Mouse (Mus musculus) liver, embryonic 13.5 days (tissue): ENCODE results near the gene Mrgprh. TPM values are rescaled to one million over a fixed set of nuclear protein-coding genes. Genes with fewer than 3 reads are reported as not detected.
A peak's percentile ranks its signal among the peaks of the same experiment; 100 is the strongest.

Experiments
- ATAC-seq: fragments of 200-750 bp; cut with Nextera tagmentation; 2 replicates; pipeline ENCODE4 v1.8.0; 2017; ENCODE audit warnings: low read depth, mild to moderate bottlenecking, moderate number of reproducible peaks, moderate library complexity
- DNase-seq: peaks from one replicate; pipeline ENCODE4 v3.0.0; 2022
- H3K27ac ChIP-seq: fragments of 300-500 bp; sonication (generic); 2 replicates; pipeline ENCODE4 v1.5.1; 2015; ENCODE audit warnings: moderate library complexity, mild to moderate bottlenecking, inconsistent platforms
- H3K27me3 ChIP-seq: fragments of 300-500 bp; sonication (generic); 2 replicates; pipeline ENCODE4 v1.6.1; 2015; ENCODE audit warnings: mild to moderate bottlenecking, inconsistent platforms
- H3K36me3 ChIP-seq: fragments of 300-500 bp; sonication (generic); 2 replicates; pipeline ENCODE4 v1.6.1; 2015; ENCODE audit warnings: mild to moderate bottlenecking, inconsistent platforms
- H3K4me1 ChIP-seq: fragments of 300-500 bp; sonication (generic); replicated peaks from 2 replicates; pipeline ENCODE4 v1.6.1; 2015; ENCODE audit warnings: inconsistent platforms
- H3K4me2 ChIP-seq: fragments of 300-500 bp; sonication (generic); 2 replicates; pipeline ENCODE4 v1.6.1; 2015; ENCODE audit warnings: inconsistent platforms, mild to moderate bottlenecking, moderate library complexity
- H3K4me3 ChIP-seq: fragments of 300-500 bp; sonication (generic); replicated peaks from 2 replicates; pipeline ENCODE4 v1.5.1; 2015; ENCODE audit warnings: mild to moderate bottlenecking, inconsistent platforms
- H3K9ac ChIP-seq: fragments of 300-500 bp; sonication (generic); 2 replicates; pipeline ENCODE4 v1.6.1; 2015; ENCODE audit warnings: mild to moderate bottlenecking, inconsistent platforms
- H3K9me3 ChIP-seq: fragments of 300-500 bp; sonication (generic); replicated peaks from 2 replicates; pipeline ENCODE4 v1.6.1; 2016; ENCODE audit warnings: inconsistent platforms
- WGBS: fragments of 180-500 bp; shearing (Covaris S2); methylation state at CpG from one replicate; pipeline ENCODE4 v1.1.7; 2015; ENCODE audit not compliant: insufficient replicate concordance; 5-methylcytosine and 5-hydroxymethylcytosine counted together
- polyA plus RNA-seq: library from polyadenylated mRNA; unstranded; fragments of >200 nt; fragmentation: Nextera tagmentation; extraction: Ambion mirVana; gene quantifications from 2 replicates; pipeline ENCODE4 v1.2.1, GENCODE M21; 2015

Gene Mrgprh
- polyA plus RNA-seq, 1 experiment from 2014 or later: not detected

GRCm38 (mm10) chr17:12903372-12904333 is 27.8 kb downstream of the Mrgprh start:
- Histone ChIP-seq H3K4me2 (no peak overlapping the region), H3K4me1 (no peaks in the 10 kb centered on the region), H3K36me3 (peaks cover 63% of the 10 kb centered on the region), H3K27ac (no peak overlapping the region), H3K27me3 (no peaks in the 10 kb centered on the region), H3K9ac (no peak overlapping the region), H3K9me3 (no peaks in the 10 kb centered on the region), H3K4me3 (no peak overlapping the region)
- 71% methylated on average over 11 of the region's 12 CpGs for WGBS
- DNase-seq (no peak), ATAC-seq (no peak)

GRCm38 (mm10) chr17:12904349-12904748 is 28.5 kb downstream of the Mrgprh start:
- Histone ChIP-seq H3K4me2 (no peak overlapping the region), H3K27me3 (no peaks in the 10 kb centered on the region), H3K27ac (no peak overlapping the region), H3K36me3 (peaks cover 59% of the 10 kb centered on the region), H3K9me3 (no peaks in the 10 kb centered on the region), H3K9ac (no peak overlapping the region), H3K4me1 (no peaks in the 10 kb centered on the region), H3K4me3 (no peak overlapping the region)
- DNase-seq (no peak), ATAC-seq (no peak)
- 84% methylated on average over 1 of the region's 1 CpGs for WGBS

GRCm38 (mm10) chr17:12905810-12906209 is 30.0 kb downstream of the Mrgprh start:
- H3K36me3 ChIP-seq: peaks cover 53% of the 10 kb centered on the region
- no peak for ATAC-seq
- 76% methylated on average over 4 of the region's 4 CpGs for WGBS

GRCm38 (mm10) chr17:12906436-12906835 is 30.6 kb downstream of the Mrgprh start:
- 77% methylated on average over 9 of the region's 9 CpGs for WGBS
- no peak for ATAC-seq
- no peak for DNase-seq

More at GRCm38 (mm10) chr17:12905810-12906209, 30.0 kb downstream of the Mrgprh start:
- Histone ChIP-seq H3K4me1 (no peaks in the 10 kb centered on the region), H3K9me3 (no peaks in the 10 kb centered on the region), H3K9ac (no peak overlapping the region), H3K4me2 (no peak overlapping the region), H3K27me3 (no peaks in the 10 kb centered on the region), H3K4me3 (no peak overlapping the region), H3K27ac (no peak overlapping the region)
- DNase-seq: no peak

GRCm38 (mm10) chr17:12909361-12910280 is 33.8 kb downstream of the Mrgprh start, which contains the start of gene Pnldc1:
Gene Pnldc1, minus strand, starts transcription at chr17:12910230.
- peaks cover 62% of the 10 kb centered on the region for H3K36me3 ChIP-seq
- WGBS: 81% methylated on average over 35 of the region's 35 CpGs

More at GRCm38 (mm10) chr17:12906436-12906835, 30.6 kb downstream of the Mrgprh start:
- Histone ChIP-seq H3K9ac (no peak overlapping the region), H3K4me2 (no peak overlapping the region), H3K4me3 (no peak overlapping the region), H3K27me3 (no peaks in the 10 kb centered on the region), H3K27ac (no peak overlapping the region), H3K36me3 (peaks cover 54% of the 10 kb centered on the region), H3K9me3 (no peaks in the 10 kb centered on the region), H3K4me1 (no peaks in the 10 kb centered on the region)

GRCm38 (mm10) chr17:12910391-12910790 is 34.6 kb downstream of the Mrgprh start:
- no peak overlapping the region for H3K4me2 ChIP-seq
- WGBS: 78% methylated on average over 8 of the region's 8 CpGs
- no peak overlapping the region for H3K27ac ChIP-seq
- no peaks in the 10 kb centered on the region for H3K27me3 ChIP-seq
- H3K9ac ChIP-seq: no peak overlapping the region
- peaks cover 56% of the 10 kb centered on the region for H3K36me3 ChIP-seq
- H3K4me3 ChIP-seq: no peak overlapping the region
- ATAC-seq (no peak), DNase-seq (no peak)
- no peaks in the 10 kb centered on the region for H3K9me3 ChIP-seq
- H3K4me1 ChIP-seq: peaks cover 11% of the 10 kb centered on the region

More at GRCm38 (mm10) chr17:12909361-12910280, 33.8 kb downstream of the Mrgprh start, which contains the start of gene Pnldc1:
- Histone ChIP-seq H3K9ac (no peak within 1 kb of the TSS), H3K27ac (no peak within 1 kb of the TSS), H3K9me3 (no peaks in the 10 kb centered on the region), H3K4me3 (no peak within 1 kb of the TSS), H3K4me2 (no peak within 1 kb of the TSS), H3K4me1 (peaks cover 4% of the 10 kb centered on the region), H3K27me3 (no peaks in the 10 kb centered on the region)
- ATAC-seq (no peak), DNase-seq (no peak)

GRCm38 (mm10) chr17:12915488-12915880 is 39.6 kb downstream of the Mrgprh start, which contains the start of gene Tcp1:
Gene Tcp1, plus strand, starts transcription at chr17:12915701.
- H3K36me3 ChIP-seq: peaks cover 62% of the 10 kb centered on the region
- no peaks in the 10 kb centered on the region for H3K9me3 ChIP-seq
- H3K9ac ChIP-seq: peak within 1 kb of the TSS; percentile 97
- ATAC-seq (no peak), DNase-seq (no peak)
- peak within 1 kb of the TSS; percentile 89 for H3K4me3 ChIP-seq
- H3K27ac ChIP-seq: peak within 1 kb of the TSS; percentile 94
- H3K4me1 ChIP-seq: peaks cover 19% of the 10 kb centered on the region
- under 1% methylated on average over 18 of the region's 18 CpGs for WGBS
- H3K4me2 ChIP-seq: peak within 1 kb of the TSS; percentile 88
- H3K27me3 ChIP-seq: no peaks in the 10 kb centered on the region

GRCm38 (mm10) chr17:12915881-12916583 is 40.2 kb downstream of the Mrgprh start, which contains the start of gene Mrpl18:
Gene Mrpl18, minus strand, starts transcription at chr17:12916345.
- under 1% methylated on average over 56 of the region's 56 CpGs for WGBS
- peak; percentile 95 for ATAC-seq

GRCm38 (mm10) chr17:12916588-12917380 is 41.0 kb downstream of the Mrgprh start:
- Histone ChIP-seq H3K4me3 (peak overlapping the region; percentile 89), H3K9ac (peak overlapping the region; percentile 97), H3K27me3 (no peaks in the 10 kb centered on the region), H3K4me1 (peaks cover 19% of the 10 kb centered on the region), H3K27ac (peak overlapping the region; percentile 94), H3K36me3 (peaks cover 61% of the 10 kb centered on the region), H3K9me3 (no peaks in the 10 kb centered on the region), H3K4me2 (peak overlapping the region; percentile 73)
- ATAC-seq (peak; percentile 62), DNase-seq (peak; percentile 74)
- WGBS: under 1% methylated on average over 40 of the region's 40 CpGs

More at GRCm38 (mm10) chr17:12915881-12916583, 40.2 kb downstream of the Mrgprh start, which contains the start of gene Mrpl18:
- H3K9ac ChIP-seq: peak within 1 kb of the TSS; percentile 97
- H3K4me1 ChIP-seq: peaks cover 19% of the 10 kb centered on the region
- peak; percentile 99 for DNase-seq
- peak within 1 kb of the TSS; percentile 89 for H3K4me3 ChIP-seq
- H3K4me2 ChIP-seq: peak within 1 kb of the TSS; percentile 88
- H3K9me3 ChIP-seq: no peaks in the 10 kb centered on the region
- H3K36me3 ChIP-seq: peaks cover 62% of the 10 kb centered on the region
- H3K27me3 ChIP-seq: no peaks in the 10 kb centered on the region
- H3K27ac ChIP-seq: peak within 1 kb of the TSS; percentile 94

- H3K4me3 ChIP-seq: no peak overlapping the region
- peaks cover 17% of the 10 kb centered on the region for H3K4me1 ChIP-seq
- WGBS: 88% methylated on average over 1 of the region's 1 CpGs
- H3K36me3 ChIP-seq: peaks cover 74% of the 10 kb centered on the region
- no peak overlapping the region for H3K27ac ChIP-seq
- no peak overlapping the region for H3K9ac ChIP-seq
- H3K4me2 ChIP-seq: no peak overlapping the region
- ATAC-seq (no peak), DNase-seq (no peak)
- no peaks in the 10 kb centered on the region for H3K9me3 ChIP-seq
- H3K27me3 ChIP-seq: no peaks in the 10 kb centered on the region
These were observed 45.2 kb downstream of the Mrgprh start for GRCm38 (mm10) chr17:12921073-12921472.
